Mouse (Mus musculus) bone marrow, adult 2 months (tissue): ENCODE data around the gene Pdk2. TPM values are rescaled to one million over a fixed set of nuclear protein-coding genes. Genes with fewer than 3 reads are reported as not detected.
"Not testable (repeated sequence)": the region's sequence is repeated elsewhere in the genome, so short reads cannot be mapped to it uniquely, and the experiment has no call there.

Experiments used
- H3K27ac ChIP-seq: fragments of 200-500 bp; 2 replicates; pipeline ENCODE4 v1.5.1; 2012; ENCODE audit warnings: low read depth, mild to moderate bottlenecking, control low read depth, inconsistent platforms, low read length; ENCODE audit not compliant: control insufficient read depth, poor library complexity, insufficient read depth
- H3K4me1 ChIP-seq: fragments of 200-500 bp; 2 replicates; pipeline ENCODE4 v1.6.1; 2011; ENCODE audit warnings: low read length; ENCODE audit not compliant: control insufficient read depth, insufficient read depth
- H3K4me3 ChIP-seq: fragments of 200-500 bp; replicated peaks from 2 replicates; pipeline ENCODE3; 2011; ENCODE audit warnings: mild to moderate bottlenecking, low read depth, low read length, control low read depth; ENCODE audit not compliant: control insufficient read depth
- CTCF ChIP-seq: fragments of 200-500 bp; IDR thresholded peaks from 2 replicates; pipeline ENCODE4 v1.5.1; 2011; ENCODE audit warnings: low read length, control low read depth; ENCODE audit not compliant: control insufficient read depth, insufficient read depth
- POLR2A ChIP-seq: fragments of 200-500 bp; IDR thresholded peaks from 2 replicates; pipeline ENCODE4 v1.6.1; 2011; ENCODE audit warnings: low read depth, mild to moderate bottlenecking, control low read depth, low read length, borderline replicate concordance; ENCODE audit not compliant: control insufficient read depth
- WGBS: fragments of 180-500 bp; shearing (Covaris S2); methylation state at CpG from one replicate; pipeline ENCODE4 v1.1.7; 2018; 5-methylcytosine and 5-hydroxymethylcytosine counted together
- polyA plus RNA-seq: library from polyadenylated mRNA; stranded (reverse); fragments of >200 nt; gene quantifications from 2 replicates; pipeline ENCODE4 v1.2.4, GENCODE M21; 2011; ENCODE audit warnings: low replicate concordance; ENCODE audit not compliant: missing spikeins, insufficient read depth, insufficient read length

The Pdk2 gene
- polyA plus RNA-seq, 1 experiment = 8.1 TPM

DNA sequence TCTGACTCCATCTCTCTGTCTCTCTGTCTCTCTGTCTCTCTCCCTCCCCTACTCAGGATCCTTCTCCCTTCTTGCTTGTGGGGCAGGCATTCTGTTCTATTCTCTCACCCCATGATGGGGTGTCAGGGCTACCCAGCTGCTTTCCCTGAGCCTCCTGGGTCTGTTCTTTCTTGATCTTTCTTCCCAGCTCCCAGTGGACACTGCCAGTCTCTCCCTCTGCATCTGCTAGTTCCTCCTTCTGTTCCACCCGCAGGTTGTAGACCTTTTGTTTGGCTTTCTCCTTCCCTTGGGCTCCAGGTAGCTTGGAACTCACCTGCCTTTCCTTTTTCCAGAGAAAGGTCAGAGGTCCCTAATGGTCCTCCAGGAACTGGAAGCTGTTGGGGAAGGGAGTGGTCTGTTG lies 29.7 kb downstream of the Pdk2 start:
- TF ChIP-seq POLR2A (no peak), CTCF (no peak)
- peak overlapping the region; percentile 70 for H3K4me3 ChIP-seq
- 22% methylated on average over 1 of the region's 1 CpGs for WGBS
- H3K27ac ChIP-seq = peak overlapping the region; percentile 83
- peaks cover 1% of the 10 kb centered on the region; the same call in 1 of the 2 replicates for H3K4me1 ChIP-seq

GRCm38 (mm10) chr11:95010841-95011403 lies 30.2 kb downstream of the Pdk2 start:
- peak overlapping the region; percentile 70 for H3K4me3 ChIP-seq
- WGBS = 48% methylated on average over 4 of the region's 4 CpGs
- not testable (repeated sequence) for H3K4me1 ChIP-seq

DNA sequence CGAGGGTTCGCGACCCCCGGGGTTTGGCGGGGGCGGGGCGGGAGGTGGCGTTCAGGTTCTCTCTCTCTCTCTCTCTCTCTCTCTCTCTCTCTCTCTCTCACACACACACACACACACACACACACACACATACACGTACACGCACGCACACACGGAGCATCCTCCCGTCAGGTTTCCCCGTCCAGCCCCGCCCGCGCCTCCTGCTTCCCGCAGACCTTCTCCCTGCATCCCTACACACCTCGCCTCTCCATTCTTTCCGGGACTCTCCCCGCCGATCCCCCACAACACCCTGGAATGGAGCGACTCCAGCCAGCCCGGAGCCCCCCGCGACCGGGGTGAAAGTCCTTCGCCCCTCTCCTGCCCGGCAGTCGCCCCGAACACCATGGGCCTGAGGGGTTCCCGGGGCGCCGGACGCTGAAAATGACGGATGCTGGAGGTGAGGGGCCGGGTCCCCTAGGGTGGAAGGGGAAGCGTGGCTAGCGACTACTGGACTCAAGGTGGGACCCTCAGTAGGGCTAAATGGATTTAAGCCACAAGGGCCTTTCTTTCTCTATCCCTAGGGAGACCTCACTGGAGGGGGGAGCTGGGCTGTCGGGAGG lies 30.9 kb downstream of the Pdk2 start:
- peaks cover 1% of the 10 kb centered on the region; the same call in 1 of the 2 replicates for H3K4me1 ChIP-seq
- no peak for TF ChIP-seq CTCF
- TF ChIP-seq POLR2A = no peak
- WGBS = 14% methylated on average over 35 of the region's 40 CpGs
- peak overlapping the region; percentile 83 for H3K27ac ChIP-seq
- H3K4me3 ChIP-seq = peak overlapping the region; percentile 61

More at GRCm38 (mm10) chr11:95010841-95011403, 30.2 kb downstream of the Pdk2 start:
- TF ChIP-seq POLR2A = 0 out of 2 replicates have a peak, but pooled peaks have one; percentile 18
- H3K27ac ChIP-seq = peak overlapping the region; percentile 83

DNA sequence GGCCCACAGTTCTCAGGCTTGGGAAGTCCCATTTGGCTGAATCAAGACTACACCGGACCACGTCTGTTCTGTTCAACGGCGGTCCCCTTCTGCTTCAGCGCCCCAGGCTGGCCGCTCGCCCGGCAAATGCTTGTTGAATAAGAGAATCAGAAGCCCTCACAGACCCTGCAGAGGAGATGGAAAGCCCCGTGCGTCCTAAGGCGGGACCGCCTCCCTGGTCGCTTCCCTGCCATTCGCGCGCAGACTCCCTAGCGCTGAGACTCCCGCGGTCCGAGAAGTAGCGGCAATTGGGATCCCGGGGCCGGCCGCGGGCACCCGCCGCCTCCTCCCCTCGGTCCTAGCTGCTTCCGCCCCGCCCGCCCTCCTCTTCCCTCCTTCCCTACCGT lies 31.5 kb downstream of the Pdk2 start, which contains the start of gene Samd14:
Gene Samd14, plus strand, starts transcription at position 251 of the 386 bp plus-strand sequence.
- Histone ChIP-seq H3K4me1 (peaks cover 1% of the 10 kb centered on the region; the same call in 1 of the 2 replicates), H3K4me3 (peak within 1 kb of the TSS; percentile 67), H3K27ac (peak within 1 kb of the TSS; percentile 83)
- under 1% methylated on average over 31 of the region's 32 CpGs for WGBS
- TF ChIP-seq POLR2A = peak; percentile 65; the same call in 1 of the 2 replicates
- TF ChIP-seq CTCF = 0 out of 2 replicates have a peak, but pooled peaks have one; percentile 1

DNA sequence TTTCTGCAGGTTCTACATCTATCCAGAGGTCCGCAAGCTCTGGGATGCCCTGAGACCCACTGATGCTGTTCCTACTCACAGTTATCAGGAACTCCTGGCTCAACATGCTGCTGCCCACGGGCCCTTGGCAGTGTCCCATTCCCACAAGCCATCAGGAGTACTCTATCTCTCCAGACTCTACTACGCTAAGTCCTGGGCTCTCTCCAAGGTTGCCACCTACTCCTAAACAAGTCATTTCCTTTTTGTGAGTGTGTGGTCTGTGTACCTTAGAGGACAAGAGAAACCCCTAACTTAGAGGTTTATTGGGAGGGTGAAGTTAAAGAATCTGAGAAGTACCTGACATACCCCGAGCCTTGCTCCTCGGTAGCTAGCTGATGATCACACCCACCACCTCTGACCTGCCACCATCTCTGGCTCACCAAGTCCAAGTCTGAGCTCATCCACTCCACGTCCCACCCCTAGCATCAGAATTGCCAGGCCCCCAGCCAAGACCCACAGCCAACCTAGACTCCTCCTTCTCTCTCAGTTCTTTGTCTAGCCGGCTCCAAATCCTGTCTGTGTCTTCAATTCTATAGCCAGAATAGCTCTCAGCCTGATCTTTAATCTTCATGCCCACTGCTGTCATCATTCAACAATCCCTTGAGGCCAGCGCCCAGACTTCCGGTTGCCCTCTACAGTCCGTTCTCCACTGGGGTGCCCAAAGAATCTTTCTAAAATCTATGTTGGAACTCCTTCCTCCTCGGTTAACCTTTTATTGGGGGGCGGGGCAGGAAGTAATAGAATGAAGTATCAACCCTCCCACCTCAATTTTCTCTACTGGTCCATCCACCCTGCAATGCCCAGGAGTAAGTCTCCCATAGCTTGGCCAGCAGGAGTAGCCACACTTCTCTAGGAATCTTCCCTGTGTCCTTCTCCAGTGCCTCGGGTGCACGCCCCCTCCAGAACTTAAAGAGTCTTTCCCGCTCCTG lies 32.2 kb downstream of the Pdk2 start:
- Histone ChIP-seq H3K27ac (peak overlapping the region; percentile 67), H3K4me1 (peaks cover 1% of the 10 kb centered on the region; the same call in 1 of the 2 replicates), H3K4me3 (peak overlapping the region; percentile 67)
- WGBS = 15% methylated on average over 15 of the region's 15 CpGs
- TF ChIP-seq CTCF = no peak
- TF ChIP-seq POLR2A = no peak

- peaks cover 1% of the 10 kb centered on the region; the same call in 1 of the 2 replicates for H3K4me1 ChIP-seq
- 3% methylated on average over 3 of the region's 3 CpGs for WGBS
- no peak overlapping the region for H3K27ac ChIP-seq
- TF ChIP-seq POLR2A (no peak), CTCF (no peak)
- no peak overlapping the region for H3K4me3 ChIP-seq
Observed at GRCm38 (mm10) chr11:95007418-95007817, 33.7 kb downstream of the Pdk2 start.

DNA sequence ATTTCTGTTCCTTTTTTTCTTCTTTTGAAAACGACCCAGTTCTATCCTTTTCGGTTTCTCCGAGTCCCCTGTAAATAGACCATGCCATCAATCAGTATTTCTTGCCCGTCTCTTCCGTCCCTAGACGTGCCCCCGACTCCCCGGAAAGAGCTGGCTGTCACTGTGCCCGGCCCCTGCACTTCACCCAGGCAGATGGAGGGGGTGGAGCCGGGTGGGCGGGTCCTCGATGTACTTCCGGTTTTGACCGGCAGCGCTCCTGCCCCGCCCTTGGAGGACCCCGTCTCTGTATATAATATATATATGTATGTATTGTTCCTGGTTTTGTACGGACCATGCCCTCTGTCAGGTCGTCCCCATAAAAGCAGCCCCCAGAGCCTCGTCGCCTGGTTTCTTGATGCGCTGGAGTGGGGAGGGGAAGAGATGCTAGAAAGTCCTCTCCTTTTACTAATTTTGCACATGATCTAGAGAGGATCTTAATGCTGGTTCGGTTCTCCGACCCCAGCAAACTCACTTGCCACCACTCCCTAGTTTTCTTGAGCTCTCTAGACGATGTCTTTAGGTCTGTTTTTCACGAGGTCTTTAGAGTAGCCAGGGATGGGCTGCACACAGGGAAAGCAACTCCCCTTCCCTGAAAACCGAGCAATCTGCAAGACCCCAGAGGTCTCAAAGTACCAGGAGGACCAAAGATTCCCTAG lies 34.5 kb downstream of the Pdk2 start:
- peak overlapping the region; percentile 67 for H3K4me3 ChIP-seq
- WGBS = 2% methylated on average over 27 of the region's 27 CpGs
- TF ChIP-seq POLR2A (no peak), CTCF (no peak)
- H3K4me1 ChIP-seq = peaks cover 1% of the 10 kb centered on the region; the same call in 1 of the 2 replicates
- H3K27ac ChIP-seq = 0 out of 2 replicates have a peak overlapping the region, but pooled peaks have one; percentile 34
